Mouse (Mus musculus): ENCODE data around the gene Deaf1. TPM values are rescaled to one million over a fixed set of nuclear protein-coding genes. Genes with fewer than 3 reads are reported as not detected.

Gene Deaf1
- 65.4 and 72.8 TPM in 2 replicates for polyA plus RNA-seq (2021; fragmentation: Nextera tagmentation)
- long read RNA-seq, experiment 1, transcript Deaf1-201 (12 exons, 2,135 nt) = major isoform, 91 of 131 reads
- long read RNA-seq, experiment 1, partial matches to known transcripts = 7 of 131 reads
- long read RNA-seq, experiment 1, other reads (novel, unspliced or antisense) = 33 of 131 reads
- long read RNA-seq, experiment 2, transcript Deaf1-201 (12 exons, 2,135 nt) = major isoform, 427 of 601 reads
- long read RNA-seq, experiment 2, partial matches to known transcripts = 11 of 601 reads
- long read RNA-seq, experiment 2, other reads (novel, unspliced or antisense) = 160 of 601 reads

GRCm38 (mm10) chr7:141327469-141328372 lies at the start of gene Deaf1, which contains the start of gene Tmem80:
TSS of gene Deaf1 (minus strand) at chr7:141327690.
TSS of gene Tmem80 (plus strand) at chr7:141327739.

GRCm38 (mm10) chr7:141338576-141339131 lies 11.2 kb upstream of the Deaf1 start, which contains the start of gene Eps8l2:
TSS of gene Eps8l2 (plus strand) at chr7:141338880.

GRCm38 (mm10) chr7:141291921-141292582 lies 35.4 kb downstream of the Deaf1 start, which contains the start of gene Drd4:
TSS of gene Drd4 (plus strand) at chr7:141292006.

GRCm38 (mm10) chr7:141278766-141279590 lies 48.5 kb downstream of the Deaf1 start, which contains the start of gene Sct:
TSS of gene Sct (minus strand) at chr7:141279133.

GRCm38 (mm10) chr7:141276546-141276945 lies 50.9 kb downstream of the Deaf1 start, which contains the start of gene Cdhr5:
TSS of gene Cdhr5 (minus strand) at chr7:141276786.

GRCm38 (mm10) chr7:141265739-141266561 lies 61.5 kb downstream of the Deaf1 start, which contains the start of gene Irf7:
TSS of gene Irf7 (minus strand) at chr7:141266481.

Other genes starting within 250 kb of the Deaf1 start
- 0.25 and 0.46 TPM in 2 replicates for gene Pkp3, start 249.5 kb downstream of the Deaf1 start, polyA plus RNA-seq (2021; fragmentation: Nextera tagmentation)
- gene Sigirr, start 227.1 kb downstream of the Deaf1 start, polyA plus RNA-seq (2021; fragmentation: Nextera tagmentation) = 1.5 and 1.6 TPM in 2 replicates
- 0.04 TPM in 1 of 2 replicates, not detected in the other for gene Ano9, start 209.9 kb downstream of the Deaf1 start, polyA plus RNA-seq (2021; fragmentation: Nextera tagmentation)
- 38.2 and 41.7 TPM in 2 replicates for gene Ptdss2, start 205.3 kb downstream of the Deaf1 start, polyA plus RNA-seq (2021; fragmentation: Nextera tagmentation)
- gene Rnh1, start 154.8 kb downstream of the Deaf1 start, polyA plus RNA-seq (2021; fragmentation: Nextera tagmentation) = 64.0 and 68.9 TPM in 2 replicates
- 44.0 and 48.3 TPM in 2 replicates for gene Hras, start 133.7 kb downstream of the Deaf1 start, polyA plus RNA-seq (2021; fragmentation: Nextera tagmentation)
- 3.0 and 3.7 TPM in 2 replicates for gene Lrrc56, start 133.5 kb downstream of the Deaf1 start, polyA plus RNA-seq (2021; fragmentation: Nextera tagmentation)
- 0.19 TPM in 1 of 2 replicates, not detected in the other for gene Lmntd2, start 113.6 kb downstream of the Deaf1 start, polyA plus RNA-seq (2021; fragmentation: Nextera tagmentation)
- gene Rassf7, start 111.8 kb downstream of the Deaf1 start, polyA plus RNA-seq (2021; fragmentation: Nextera tagmentation) = 2.4 and 2.5 TPM in 2 replicates
- gene Phrf1, start 98.9 kb downstream of the Deaf1 start, polyA plus RNA-seq (2021; fragmentation: Nextera tagmentation) = 21.3 and 23.3 TPM in 2 replicates
- 2.7 TPM in 2 replicates for gene Irf7, start 61.2 kb downstream of the Deaf1 start, polyA plus RNA-seq (2021; fragmentation: Nextera tagmentation)
- 0.06 TPM in 1 of 2 replicates, not detected in the other for gene Cdhr5, start 50.9 kb downstream of the Deaf1 start, polyA plus RNA-seq (2021; fragmentation: Nextera tagmentation)
- 0.67 and 0.82 TPM in 2 replicates for gene Sct, start 48.6 kb downstream of the Deaf1 start, polyA plus RNA-seq (2021; fragmentation: Nextera tagmentation)
- gene Drd4, start 35.7 kb downstream of the Deaf1 start, polyA plus RNA-seq (2021; fragmentation: Nextera tagmentation) = 0.09 and 0.15 TPM in 2 replicates
- 32.9 and 33.3 TPM in 2 replicates for gene Tmem80, start within 50 bp of the Deaf1 start, polyA plus RNA-seq (2021; fragmentation: Nextera tagmentation)
- 2.8 and 5.0 TPM in 2 replicates for gene Eps8l2, start 11.2 kb upstream of the Deaf1 start, polyA plus RNA-seq (2021; fragmentation: Nextera tagmentation)
- 301 and 321 TPM in 2 replicates for gene Taldo1, start 64.5 kb upstream of the Deaf1 start, polyA plus RNA-seq (2021; fragmentation: Nextera tagmentation)
- gene Gatd1, start 86.4 kb upstream of the Deaf1 start, polyA plus RNA-seq (2021; fragmentation: Nextera tagmentation) = 46.9 and 50.3 TPM in 2 replicates
- 138 and 162 TPM in 2 replicates for gene Cend1, start 101.8 kb upstream of the Deaf1 start, polyA plus RNA-seq (2021; fragmentation: Nextera tagmentation)
- gene Slc25a22, start 110.2 kb upstream of the Deaf1 start, polyA plus RNA-seq (2021; fragmentation: Nextera tagmentation) = 111 and 136 TPM in 2 replicates
- gene Pidd1, start 116.3 kb upstream of the Deaf1 start, polyA plus RNA-seq (2021; fragmentation: Nextera tagmentation) = 0.33 and 0.48 TPM in 2 replicates
- gene Rplp2, start 119.7 kb upstream of the Deaf1 start, polyA plus RNA-seq (2021; fragmentation: Nextera tagmentation) = 2,193 and 2,396 TPM in 2 replicates
- gene Pnpla2, start 127.5 kb upstream of the Deaf1 start, polyA plus RNA-seq (2021; fragmentation: Nextera tagmentation) = 14.8 and 16.6 TPM in 2 replicates
- gene Cracr2b, start 133.4 kb upstream of the Deaf1 start, polyA plus RNA-seq (2021; fragmentation: Nextera tagmentation) = 2.9 and 4.7 TPM in 2 replicates
- 34.7 and 46.2 TPM in 2 replicates for gene Cd151, start 139.7 kb upstream of the Deaf1 start, polyA plus RNA-seq (2021; fragmentation: Nextera tagmentation)
- gene Polr2l, start 147.4 kb upstream of the Deaf1 start, polyA plus RNA-seq (2021; fragmentation: Nextera tagmentation) = 91.9 and 96.6 TPM in 2 replicates
- 27.1 and 34.9 TPM in 2 replicates for gene Tspan4, start 147.6 kb upstream of the Deaf1 start, polyA plus RNA-seq (2021; fragmentation: Nextera tagmentation)
- gene Chid1, start 212.2 kb upstream of the Deaf1 start, polyA plus RNA-seq (2021; fragmentation: Nextera tagmentation) = 69.3 and 75.3 TPM in 2 replicates
- 140 and 157 TPM in 2 replicates for gene Ap2a2, start 234.5 kb upstream of the Deaf1 start, polyA plus RNA-seq (2021; fragmentation: Nextera tagmentation)